Mouse (Mus musculus) ES-CJ7 (cell line): ENCODE results near the gene Nanos1.

Experiments used
- DNase-seq: peaks from one replicate; pipeline ENCODE4 v3.0.0; 2011; ENCODE audit warnings: low read depth, low spot score

Nanos1 gene

DNA sequence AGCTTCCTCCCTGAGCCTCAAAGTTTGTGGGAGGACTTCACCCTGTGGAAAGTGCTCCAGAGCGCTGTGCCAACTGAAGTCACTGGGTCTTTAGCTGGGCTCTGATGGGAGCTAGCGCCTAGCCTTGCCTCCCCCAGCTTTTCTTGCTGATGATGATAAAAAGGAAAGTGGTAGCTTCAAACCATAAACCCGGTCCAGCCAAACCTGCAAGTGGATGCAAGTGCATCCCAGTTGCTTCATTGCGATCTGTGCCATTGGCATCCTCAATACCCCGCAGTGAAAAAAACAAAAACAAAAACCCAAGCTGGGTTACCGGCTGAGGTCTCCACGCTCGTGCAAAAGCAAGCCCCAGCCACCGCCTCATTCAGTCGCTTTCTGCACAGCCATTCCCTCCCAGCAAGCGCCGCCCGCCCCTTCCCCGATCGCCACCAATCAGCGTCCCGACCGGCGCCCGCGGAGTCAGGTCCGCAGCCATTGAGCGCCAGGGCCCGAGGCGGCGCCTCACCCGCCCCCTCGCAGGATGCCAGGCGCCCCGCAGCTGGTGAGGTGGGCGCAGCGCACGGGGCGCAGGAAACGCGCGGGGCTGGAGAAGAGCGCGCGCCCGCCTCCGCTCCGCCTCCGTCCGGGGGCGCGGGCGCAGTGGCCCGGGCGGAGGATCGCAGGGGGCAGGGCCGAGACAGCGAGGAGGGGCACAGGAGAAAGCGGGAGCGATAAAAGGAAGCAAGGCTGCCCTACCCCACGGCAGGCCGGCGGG lies at the start of gene Nanos1:
TSS of gene Nanos1 (plus strand) at position 550 of the 754 bp plus-strand sequence.
- DNase-seq = peak; percentile 87

DNA sequence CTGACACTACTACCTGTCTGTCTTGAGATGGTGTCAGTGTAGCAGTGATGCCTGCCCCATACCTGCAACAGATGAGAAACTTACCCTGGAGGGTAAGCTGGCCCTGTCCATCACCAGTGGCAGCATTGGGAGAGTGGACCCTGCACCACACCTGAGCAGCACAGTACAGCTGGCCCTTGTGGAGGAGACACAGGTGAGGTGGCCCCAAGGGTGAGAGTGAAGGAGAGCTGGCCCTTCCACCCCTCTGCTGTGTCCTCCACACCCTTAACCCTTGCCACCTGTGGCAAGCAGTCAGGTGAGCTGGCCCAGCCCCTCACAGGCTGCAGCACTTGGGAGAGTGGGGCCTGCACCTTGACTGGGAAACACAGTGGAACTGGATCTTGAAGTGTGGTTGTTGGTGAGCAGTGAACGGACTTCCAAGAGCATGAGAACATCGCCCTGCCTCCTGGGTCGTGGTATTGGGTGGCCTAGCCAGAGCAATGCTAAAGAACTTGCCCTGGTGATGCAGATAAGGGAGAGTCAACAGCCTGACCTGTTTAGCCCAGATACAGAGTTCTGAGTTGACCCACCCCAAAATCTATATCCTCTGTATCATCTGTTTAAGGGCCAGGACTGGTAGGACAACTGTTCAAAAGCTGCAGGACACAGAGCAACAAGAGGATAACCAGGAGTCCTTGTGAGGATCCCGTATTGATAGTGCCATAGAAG lies 46.4 kb upstream of the Nanos1 start:
- DNase-seq = no peak

GRCm38 (mm10) chr19:60710196-60710595 lies 45.6 kb upstream of the Nanos1 start:
- DNase-seq = no peak

DNA sequence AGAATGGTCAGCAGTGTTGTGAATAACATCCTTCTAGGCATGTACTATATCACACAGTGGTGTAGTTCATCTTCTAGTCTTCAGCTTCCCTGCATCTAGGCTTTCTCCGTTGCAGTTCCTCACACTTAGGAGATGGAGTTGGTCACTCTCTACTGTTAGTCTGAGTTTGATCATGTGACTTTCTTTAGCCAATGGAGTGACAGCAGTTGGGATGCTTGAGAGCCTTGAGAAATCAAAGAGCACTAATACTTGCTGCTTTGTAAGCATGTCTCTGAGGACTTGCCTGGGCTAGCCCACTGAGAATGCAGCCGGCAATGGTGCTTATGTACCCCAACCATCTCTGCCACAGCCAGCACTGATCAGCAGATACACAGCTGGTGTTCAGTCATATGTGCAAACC lies 43.2 kb upstream of the Nanos1 start:
- peak; percentile 33 for DNase-seq

GRCm38 (mm10) chr19:60716381-60716780 lies 39.4 kb upstream of the Nanos1 start:
- no peak for DNase-seq

GRCm38 (mm10) chr19:60730281-60730852 lies 25.4 kb upstream of the Nanos1 start:
- DNase-seq = peak; percentile 71

GRCm38 (mm10) chr19:60731299-60731698 lies 24.5 kb upstream of the Nanos1 start:
- no peak for DNase-seq

DNA sequence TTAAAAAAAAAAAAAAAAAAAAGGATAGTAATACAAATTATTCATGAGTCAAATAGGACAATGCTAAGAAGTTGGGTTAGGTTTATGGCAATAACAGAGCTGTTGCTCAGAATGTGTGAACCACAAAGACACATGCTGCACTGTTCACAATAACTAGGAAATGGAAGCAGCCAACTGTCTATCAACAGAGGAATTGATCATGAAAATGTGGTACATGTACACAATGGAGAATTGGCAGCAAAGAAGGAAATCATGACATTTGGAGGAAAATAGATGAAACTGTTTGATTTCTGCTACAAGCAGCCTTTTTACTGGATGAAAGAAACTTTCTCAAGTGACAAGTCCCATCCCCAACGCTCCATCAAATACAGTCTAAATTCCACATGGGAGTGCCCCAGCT lies 23.8 kb upstream of the Nanos1 start:
- no peak for DNase-seq

- no peak for DNase-seq
Measured at GRCm38 (mm10) chr19:60740560-60740959, 15.2 kb upstream of the Nanos1 start.

GRCm38 (mm10) chr19:60743767-60744547 lies 11.8 kb upstream of the Nanos1 start:
- no peak for DNase-seq

- no peak for DNase-seq
Measured at GRCm38 (mm10) chr19:60747801-60748200, 8.0 kb upstream of the Nanos1 start.

DNA sequence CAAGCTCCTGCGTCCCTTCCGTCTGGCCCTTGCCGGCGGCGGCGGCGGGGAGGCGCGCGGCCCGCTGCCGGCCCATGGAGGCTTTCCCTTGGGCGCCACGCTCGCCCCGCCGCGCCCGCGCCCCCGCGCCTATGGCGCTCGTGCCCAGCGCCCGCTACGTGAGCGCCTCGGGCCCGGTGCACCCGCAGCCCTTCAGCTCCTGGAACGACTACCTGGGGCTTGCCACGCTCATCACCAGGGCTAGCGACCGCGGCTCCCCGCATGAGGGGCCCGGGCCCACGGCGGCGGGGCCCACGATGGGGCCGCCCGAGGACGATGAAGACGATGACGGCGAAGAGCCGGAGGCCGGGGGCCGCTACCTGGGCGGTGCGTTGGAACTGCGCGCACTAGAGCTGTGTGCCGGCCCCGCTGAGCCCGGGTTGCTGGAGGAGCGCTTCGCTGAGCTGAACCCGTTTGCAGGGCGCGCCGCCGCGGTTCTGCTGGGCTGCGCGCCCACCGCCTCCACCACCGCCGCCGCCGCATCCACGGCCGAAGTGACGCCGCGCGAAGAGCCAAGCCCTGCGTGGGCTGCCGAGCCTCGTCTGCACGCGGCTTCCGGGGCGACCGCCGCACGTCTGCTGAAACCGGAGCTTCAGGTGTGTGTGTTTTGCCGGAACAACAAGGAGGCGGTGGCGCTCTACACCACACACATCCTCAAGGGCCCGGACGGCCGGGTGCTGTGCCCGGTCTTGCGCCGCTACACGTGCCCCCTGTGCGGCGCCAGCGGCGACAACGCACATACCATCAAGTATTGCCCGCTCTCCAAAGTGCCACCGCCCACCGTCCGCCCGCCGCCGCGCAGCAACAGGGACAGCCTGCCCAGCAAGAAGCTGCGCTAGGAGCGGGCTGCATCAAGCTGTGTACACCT lies 658 bp downstream of the Nanos1 start:
- peak; percentile 65 for DNase-seq

- DNase-seq = no peak
Measured at GRCm38 (mm10) chr19:60757099-60757785, 1.5 kb downstream of the Nanos1 start.

- no peak for DNase-seq
Measured at GRCm38 (mm10) chr19:60758896-60759835, 3.4 kb downstream of the Nanos1 start.

GRCm38 (mm10) chr19:60773366-60773765 lies 17.6 kb downstream of the Nanos1 start:
- no peak for DNase-seq

GRCm38 (mm10) chr19:60782034-60782433 lies 26.2 kb downstream of the Nanos1 start:
- no peak for DNase-seq

DNA sequence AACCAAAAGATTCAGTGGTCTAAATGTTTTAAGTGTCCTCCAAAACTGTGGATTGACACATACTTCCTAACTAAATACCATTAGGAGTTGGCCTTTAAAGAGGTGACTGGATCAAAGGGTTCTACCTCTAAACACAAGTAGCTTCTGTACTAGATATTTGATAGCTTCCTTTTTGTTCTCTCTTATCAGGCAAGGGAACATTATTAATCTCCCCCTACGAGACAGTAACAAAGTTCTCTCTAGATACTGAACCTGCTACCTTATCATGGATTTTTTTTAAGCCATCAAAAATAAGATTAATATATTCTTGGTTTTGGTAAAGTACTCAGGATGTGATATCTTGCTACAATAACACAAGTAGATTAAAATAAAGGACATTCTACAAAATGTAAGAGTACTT lies 28.9 kb downstream of the Nanos1 start:
- DNase-seq = no peak

- DNase-seq = no peak
Measured at GRCm38 (mm10) chr19:60787465-60788150, 31.8 kb downstream of the Nanos1 start.
